Mouse (Mus musculus) heart, embryonic 14.5 days (tissue): ENCODE measurements around the gene Cdc37l1. TPM values are rescaled to one million over a fixed set of nuclear protein-coding genes. Genes with fewer than 3 reads are reported as not detected.

Experiments
- ATAC-seq: fragments of 200-750 bp; cut with Nextera tagmentation; 2 replicates; pipeline ENCODE4 v1.8.0; 2017; ENCODE audit warnings: low read depth, moderate TSS enrichment; ENCODE audit not compliant: insufficient number of reproducible peaks, insufficient read depth, low FRiP score
- H3K27ac ChIP-seq, 2 experiments: fragments of 200-500 bp in 1 of 2; fragments of 300-500 bp in 1 of 2; sonication (generic) in 1 of 2; replicated peaks in 1 of 2; 2 replicates each; pipeline ENCODE4 v1.5.1; 2012 to 2014; ENCODE audit warnings: low read depth in 2 of 2, low read length in 2 of 2, control low read depth in 1 of 2, mild to moderate bottlenecking in 1 of 2, mixed read lengths in 1 of 2; ENCODE audit not compliant: control insufficient read depth in 1 of 2, insufficient read depth in 1 of 2
- H3K27me3 ChIP-seq: fragments of 300-500 bp; sonication (generic); 2 replicates; pipeline ENCODE4 v1.6.1; 2014; ENCODE audit warnings: mild to moderate bottlenecking, low read length, control low read depth; ENCODE audit not compliant: control insufficient read depth, insufficient read depth
- H3K36me3 ChIP-seq: fragments of 300-500 bp; sonication (generic); 2 replicates; pipeline ENCODE4 v1.6.1; 2014; ENCODE audit warnings: mild to moderate bottlenecking, control low read depth, low read length, mixed read lengths; ENCODE audit not compliant: control insufficient read depth, insufficient read depth
- H3K4me1 ChIP-seq, 2 experiments: fragments of 200-500 bp in 1 of 2; fragments of 300-500 bp in 1 of 2; sonication (generic) in 1 of 2; 2 replicates each; pipeline ENCODE4 v1.6.1; 2012 to 2014; ENCODE audit warnings: low read length in 2 of 2, control low read depth in 1 of 2, mixed read lengths in 1 of 2; ENCODE audit not compliant: control insufficient read depth in 2 of 2, insufficient read depth in 2 of 2
- H3K4me2 ChIP-seq: fragments of 300-500 bp; sonication (generic); 2 replicates; pipeline ENCODE4 v1.6.1; 2014; ENCODE audit warnings: mild to moderate bottlenecking, low read length
- H3K4me3 ChIP-seq, 2 experiments: fragments of 200-500 bp in 1 of 2; fragments of 300-500 bp in 1 of 2; sonication (generic) in 1 of 2; 2 replicates each; pipeline ENCODE4 v1.5.1; 2012 to 2014; ENCODE audit warnings: low read length in 2 of 2, mild to moderate bottlenecking in 2 of 2, control low read depth in 1 of 2, low read depth in 1 of 2, moderate library complexity in 1 of 2; ENCODE audit not compliant: control insufficient read depth in 1 of 2, insufficient read depth in 1 of 2
- H3K9ac ChIP-seq: fragments of 300-500 bp; sonication (generic); 2 replicates; pipeline ENCODE4 v1.6.1; 2014; ENCODE audit warnings: mild to moderate bottlenecking, low read length
- H3K9me3 ChIP-seq: fragments of 300-500 bp; sonication (generic); 2 replicates; pipeline ENCODE4 v1.6.1; 2016; ENCODE audit warnings: low read length, control low read depth; ENCODE audit not compliant: control insufficient read depth
- WGBS: fragments of 180-500 bp; shearing (Covaris S2); extraction: QIAGEN DNeasy Blood & Tissue Kit; methylation state at CpG from one replicate; pipeline ENCODE4 v1.1.7; 2014; 5-methylcytosine and 5-hydroxymethylcytosine counted together
- polyA plus RNA-seq: library from polyadenylated mRNA; unstranded; fragments of >200 nt; fragmentation: Nextera tagmentation; extraction: Ambion mirVana; gene quantifications from 2 replicates; pipeline ENCODE4 v1.2.1, GENCODE M21; 2014

Cdc37l1 gene
- polyA plus RNA-seq, 1 experiment from 2014 or later, result 50.0 TPM

DNA sequence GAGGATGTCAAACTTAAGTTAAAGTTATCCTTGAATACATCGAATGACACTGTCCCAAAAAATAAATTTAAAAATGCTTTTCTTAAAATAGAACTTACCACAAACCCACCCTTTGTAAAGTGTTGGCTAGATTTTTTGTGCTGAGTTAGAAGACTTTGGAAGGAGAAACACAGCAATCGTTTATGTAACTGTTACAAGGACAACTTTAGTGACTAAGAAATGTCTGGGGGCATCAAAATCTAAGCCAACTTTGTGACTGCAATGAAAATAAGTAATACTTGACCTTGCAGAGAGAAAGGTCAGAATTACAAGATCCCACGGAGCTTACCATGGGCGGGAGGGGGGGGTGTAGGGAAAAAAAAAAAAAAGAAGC lies 56.8 kb downstream of the Cdc37l1 start:
- WGBS, result 20% methylated on average over 4 of the region's 4 CpGs
- H3K27ac ChIP-seq, result peak overlapping the region; percentile 89 to 92
- peak overlapping the region; percentile 74 to 94 for H3K4me3 ChIP-seq
- peaks cover 7 to 27% of the 10 kb centered on the region in 2 experiments for H3K4me1 ChIP-seq
- H3K27me3 ChIP-seq, result no peaks in the 10 kb centered on the region
- no peak for ATAC-seq
- H3K36me3 ChIP-seq, result no peaks in the 10 kb centered on the region
- peak overlapping the region; percentile 96 for H3K9ac ChIP-seq
- H3K4me2 ChIP-seq, result peak overlapping the region; percentile 78
- H3K9me3 ChIP-seq, result no peaks in the 10 kb centered on the region

DNA sequence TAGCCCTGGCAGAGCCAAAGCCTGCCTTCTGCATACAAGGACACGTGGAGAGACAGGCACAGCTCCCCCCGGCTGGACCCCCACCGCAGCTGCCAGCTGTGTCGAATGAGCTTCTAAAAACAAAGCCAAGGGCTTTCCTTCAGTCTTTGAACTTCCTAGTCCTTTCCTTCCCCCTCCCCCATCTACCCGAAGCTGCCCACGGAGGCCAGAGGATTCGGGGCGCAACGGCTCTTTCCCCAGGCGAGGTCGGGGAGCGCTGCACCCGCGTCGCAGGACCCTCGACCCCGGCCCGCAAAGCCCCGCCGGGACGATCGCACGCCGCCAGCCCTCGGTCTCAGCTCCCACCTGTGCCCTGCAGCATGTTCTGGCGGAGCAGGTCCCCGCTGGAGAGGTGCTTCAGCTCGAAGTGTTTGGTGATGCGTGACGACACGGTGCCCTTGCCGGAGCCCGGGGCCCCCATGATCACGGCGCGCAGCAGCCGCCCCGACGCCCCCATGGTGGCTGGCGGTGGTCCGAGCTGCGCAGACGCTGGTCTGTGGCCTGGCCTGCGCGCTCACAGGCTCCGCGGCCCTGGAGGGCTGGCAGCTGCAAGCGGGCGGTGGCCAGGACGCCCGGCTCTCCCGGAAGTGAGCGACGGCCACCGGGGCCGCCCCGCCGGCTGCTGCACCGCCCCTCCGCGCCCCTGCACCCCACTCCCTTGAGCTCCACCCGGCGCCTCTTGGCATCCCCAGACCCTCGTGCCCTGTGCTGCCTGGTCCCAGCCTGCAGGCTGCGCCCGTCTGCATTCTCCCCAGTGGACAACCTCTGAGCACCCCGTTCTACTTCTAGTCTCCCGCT lies 57.4 kb downstream of the Cdc37l1 start, which contains the start of gene Ak3:
Gene Ak3 (minus strand): TSS at position 628 of the 837 bp plus-strand sequence.
- H3K4me1 ChIP-seq, result peaks cover 7 to 27% of the 10 kb centered on the region in 2 experiments
- ATAC-seq, result peak; percentile 82
- under 1% methylated on average over 68 of the region's 68 CpGs for WGBS
- H3K4me3 ChIP-seq, result peak within 1 kb of the TSS; percentile 74 to 94
- H3K9me3 ChIP-seq, result no peaks in the 10 kb centered on the region
- peak within 1 kb of the TSS; percentile 78 for H3K4me2 ChIP-seq
- peak within 1 kb of the TSS; percentile 96 for H3K9ac ChIP-seq
- H3K36me3 ChIP-seq, result no peaks in the 10 kb centered on the region
- H3K27ac ChIP-seq, result peak within 1 kb of the TSS; percentile 89 to 92
- H3K27me3 ChIP-seq, result no peaks in the 10 kb centered on the region

DNA sequence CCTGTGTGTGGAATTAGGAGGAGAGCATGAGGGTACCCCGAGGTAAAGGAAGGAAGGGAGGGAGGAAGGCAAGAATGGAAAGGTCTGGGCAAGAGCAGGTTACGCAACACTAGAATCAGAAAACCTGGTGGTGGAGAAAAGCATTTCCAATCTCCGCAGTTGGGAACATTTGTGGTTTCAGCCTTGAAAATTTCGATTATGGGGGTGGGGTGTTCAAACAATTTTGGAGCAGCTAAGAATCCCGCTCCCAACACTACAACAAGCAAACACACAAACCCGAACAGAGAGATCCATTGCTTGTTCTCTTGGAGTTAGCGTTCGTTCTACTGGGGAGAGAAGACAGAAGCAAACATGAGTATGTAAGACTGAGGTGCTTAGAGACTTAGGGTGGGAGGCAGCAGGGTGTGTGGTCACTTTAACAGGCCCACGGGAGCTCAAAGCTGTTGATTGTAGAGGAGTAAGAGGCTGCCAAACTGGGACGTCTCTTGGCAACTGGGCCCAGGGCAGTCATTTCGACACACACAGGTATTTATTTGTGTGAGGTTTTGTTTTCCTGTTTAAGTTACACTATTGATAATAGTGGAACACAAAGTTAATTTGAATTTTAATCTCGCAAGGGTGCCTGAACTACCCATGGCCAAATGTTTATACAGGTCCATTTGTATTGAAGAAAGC lies 59.4 kb downstream of the Cdc37l1 start:
- no peak overlapping the region for H3K27ac ChIP-seq
- H3K9ac ChIP-seq, result no peak overlapping the region
- no peak overlapping the region for H3K4me2 ChIP-seq
- H3K27me3 ChIP-seq, result no peaks in the 10 kb centered on the region
- H3K9me3 ChIP-seq, result no peaks in the 10 kb centered on the region
- H3K4me3 ChIP-seq, result no peak overlapping the region
- H3K36me3 ChIP-seq, result no peaks in the 10 kb centered on the region
- peaks cover 7 to 24% of the 10 kb centered on the region in 2 experiments for H3K4me1 ChIP-seq
- WGBS, result 80% methylated on average over 12 of the region's 12 CpGs
- no peak for ATAC-seq

DNA sequence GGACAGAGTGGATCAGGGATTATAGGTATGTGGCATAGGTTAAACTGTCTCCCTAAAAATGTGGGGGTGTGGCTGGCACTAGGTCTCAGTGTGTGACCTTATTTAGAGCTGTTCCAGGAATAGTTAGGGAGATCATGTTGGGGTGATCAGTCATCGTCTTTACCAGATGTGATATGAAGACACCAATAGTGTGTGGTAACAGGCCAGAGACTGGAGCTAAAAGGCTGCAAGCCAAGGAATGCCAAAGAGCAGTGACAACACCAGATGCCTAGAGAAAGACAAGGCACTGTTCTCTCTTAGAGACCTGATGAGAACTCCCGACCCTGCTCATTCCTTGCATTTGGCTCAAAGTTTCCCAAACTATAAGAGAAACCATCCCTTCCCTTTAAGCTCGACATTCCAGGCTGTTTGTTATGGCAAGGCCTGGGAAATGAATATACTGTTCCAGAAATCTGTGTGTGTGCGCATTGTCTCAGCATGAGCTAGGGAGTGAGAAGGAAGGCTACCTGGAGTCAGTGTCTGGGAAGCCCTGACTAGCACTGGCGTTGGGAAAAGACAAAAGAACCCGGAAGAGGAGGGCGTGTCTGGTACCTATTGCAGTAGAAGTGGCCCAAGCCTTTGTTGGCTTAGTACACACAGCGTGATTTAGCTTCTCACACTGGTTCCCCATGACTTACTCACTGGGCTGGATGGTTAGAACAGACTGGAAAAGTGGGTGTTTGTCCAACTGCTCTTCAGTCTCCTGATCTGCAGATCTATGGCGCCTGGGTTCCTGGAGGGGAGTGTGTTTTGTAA lies 60.2 kb downstream of the Cdc37l1 start:
- H3K36me3 ChIP-seq, result no peaks in the 10 kb centered on the region
- no peaks in the 10 kb centered on the region for H3K9me3 ChIP-seq
- 76% methylated on average over 9 of the region's 9 CpGs for WGBS
- no peak overlapping the region for H3K4me3 ChIP-seq
- no peak overlapping the region for H3K4me2 ChIP-seq
- no peak overlapping the region for H3K27ac ChIP-seq
- ATAC-seq, result no peak
- H3K27me3 ChIP-seq, result no peaks in the 10 kb centered on the region
- peaks cover 7 to 22% of the 10 kb centered on the region in 2 experiments for H3K4me1 ChIP-seq
- no peak overlapping the region for H3K9ac ChIP-seq

DNA sequence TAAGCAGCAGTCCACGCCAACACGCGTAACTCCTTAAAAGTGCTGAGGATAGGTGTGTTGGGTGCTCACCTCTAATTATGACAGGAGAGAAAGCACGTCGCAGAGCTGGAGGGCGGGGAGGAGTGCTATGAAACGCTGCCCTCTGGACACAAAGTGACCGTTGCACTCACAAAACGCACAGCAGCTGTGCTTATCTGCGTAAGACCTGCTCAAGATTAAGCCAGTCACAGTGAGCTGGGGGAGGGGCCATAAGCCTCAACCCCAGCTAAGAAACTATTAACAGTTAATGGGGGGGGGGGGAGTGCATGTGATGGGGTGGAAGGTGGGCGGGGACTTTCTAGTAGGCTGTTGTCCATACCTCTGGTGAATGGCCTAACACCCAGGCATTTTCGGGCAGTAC lies 62.6 kb downstream of the Cdc37l1 start:
- Histone ChIP-seq H3K4me3 (no peak overlapping the region), H3K4me2 (no peak overlapping the region), H3K36me3 (no peaks in the 10 kb centered on the region), H3K9me3 (no peaks in the 10 kb centered on the region), H3K27ac (no peak overlapping the region), H3K9ac (no peak overlapping the region), H3K27me3 (no peaks in the 10 kb centered on the region), H3K4me1 (peaks cover 5 to 10% of the 10 kb centered on the region in 2 experiments; a peak in 2 of 4 replicates)
- ATAC-seq, result no peak
- whole genome bisulfite sequencing, result 72% methylated on average over 12 of the region's 12 CpGs

DNA sequence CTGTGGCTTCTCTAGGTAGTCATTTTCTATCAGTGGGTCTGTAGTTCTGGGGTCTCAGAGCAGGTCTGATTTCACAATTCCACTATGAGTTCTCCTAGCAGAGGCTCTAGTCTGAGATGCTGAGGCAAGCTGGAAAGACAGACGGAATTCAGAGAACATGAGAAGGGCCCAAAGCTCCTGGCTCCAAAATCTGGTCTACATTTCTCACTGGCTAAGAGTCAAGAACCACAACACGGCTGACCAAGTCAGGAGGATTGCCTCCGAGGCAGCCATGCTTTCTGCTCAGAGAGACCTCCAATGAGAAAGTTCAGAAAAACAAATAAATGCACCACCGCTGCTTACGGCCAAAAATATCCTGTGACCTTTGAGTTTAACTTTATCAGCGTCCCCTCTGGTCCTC lies 64.4 kb downstream of the Cdc37l1 start:
- no peaks in the 10 kb centered on the region for H3K27me3 ChIP-seq
- H3K9ac ChIP-seq, result no peak overlapping the region
- H3K4me2 ChIP-seq, result no peak overlapping the region
- H3K27ac ChIP-seq, result no peak overlapping the region
- no peaks in the 10 kb centered on the region for H3K9me3 ChIP-seq
- 0 out of 4 replicates have a peak, but pooled peaks cover 0 to 3% of the 10 kb centered on the region in 2 experiments for H3K4me1 ChIP-seq
- no peaks in the 10 kb centered on the region for H3K36me3 ChIP-seq
- WGBS, result 72% methylated on average over 6 of the region's 6 CpGs
- no peak for ATAC-seq
- no peak overlapping the region for H3K4me3 ChIP-seq

DNA sequence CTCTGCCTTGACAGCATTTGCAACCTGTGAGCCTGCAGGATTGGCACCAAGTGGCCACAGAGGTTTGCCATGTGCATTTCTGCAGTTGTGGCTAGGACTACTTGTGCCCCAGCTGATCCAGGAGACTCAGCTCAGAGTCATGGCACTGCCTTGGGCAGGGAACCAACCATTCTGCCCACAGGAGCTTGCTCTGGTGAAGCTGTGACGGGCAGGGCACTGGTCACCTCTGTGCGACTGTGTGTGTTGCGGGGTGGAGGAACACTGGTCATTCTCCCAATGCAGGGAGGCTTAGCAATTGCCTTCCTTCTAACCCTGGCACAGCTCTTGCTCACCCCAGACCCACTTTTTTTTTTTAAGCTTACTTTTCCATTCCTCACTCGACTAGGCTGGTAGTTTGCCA lies 65.3 kb downstream of the Cdc37l1 start:
- Histone ChIP-seq H3K4me1 (no peaks in the 10 kb centered on the region), H3K9ac (no peak overlapping the region), H3K4me3 (no peak overlapping the region), H3K27me3 (no peaks in the 10 kb centered on the region), H3K4me2 (no peak overlapping the region), H3K9me3 (no peaks in the 10 kb centered on the region), H3K27ac (no peak overlapping the region), H3K36me3 (no peaks in the 10 kb centered on the region)
- WGBS, result 87% methylated on average over 4 of the region's 4 CpGs
- no peak for ATAC-seq
